Mouse (Mus musculus) ES-Bruce4 (cell line): ENCODE measurements around the gene Nfib.

Source experiments
- EP300 ChIP-seq: IDR thresholded peaks from 2 replicates; pipeline ENCODE4 v1.6.1; 2011; ENCODE audit warnings: low read depth, low read length; ENCODE audit not compliant: insufficient read depth
- POLR2A ChIP-seq: IDR thresholded peaks from one replicate; pipeline ENCODE4 v1.8.1; 2011; ENCODE audit warnings: low read length; ENCODE audit not compliant: insufficient read depth

DNA sequence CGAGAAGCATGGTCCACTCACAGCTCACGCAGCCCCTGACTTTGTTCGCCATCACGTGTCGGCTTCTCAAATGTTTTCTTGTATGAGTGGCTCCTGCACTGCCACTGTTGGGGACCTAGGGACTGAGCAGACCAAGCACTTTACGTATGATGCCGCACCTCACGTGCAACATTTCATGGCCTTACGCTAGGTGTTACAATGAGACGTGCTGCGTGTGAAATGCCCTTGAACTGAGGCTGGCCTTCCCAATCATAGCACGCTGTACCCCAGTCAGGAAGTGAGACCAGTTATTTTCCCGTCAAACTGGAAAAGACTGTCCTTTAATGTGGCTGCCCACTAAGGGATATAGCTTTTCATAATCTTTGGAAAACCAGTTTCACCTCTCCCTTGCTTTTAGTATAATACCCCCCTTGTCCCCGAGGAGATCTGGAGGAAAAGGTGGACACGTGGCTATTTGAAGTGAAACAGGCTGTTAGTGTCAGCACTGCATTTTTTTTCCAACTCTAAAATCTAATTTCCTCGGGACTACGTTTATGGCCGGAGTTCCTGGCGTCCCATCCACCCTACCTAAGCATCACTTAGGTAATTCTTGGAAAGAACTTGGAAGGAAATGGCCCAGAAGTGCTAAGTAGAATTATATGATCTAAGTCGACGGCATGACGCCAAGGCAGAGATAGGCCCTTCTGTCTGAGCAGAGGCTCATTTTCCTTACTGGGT lies 29.4 kb upstream of the Nfib start:
- no peak for TF ChIP-seq POLR2A
- no peak for TF ChIP-seq EP300
